Mouse (Mus musculus): ENCODE results near the gene Lix1l. TPM values are rescaled to one million over a fixed set of nuclear protein-coding genes. Genes with fewer than 3 reads are reported as not detected.

The Lix1l gene
- total RNA-seq, 2 experiments from 2014 or later, result 40.1 to 54.6 TPM

DNA sequence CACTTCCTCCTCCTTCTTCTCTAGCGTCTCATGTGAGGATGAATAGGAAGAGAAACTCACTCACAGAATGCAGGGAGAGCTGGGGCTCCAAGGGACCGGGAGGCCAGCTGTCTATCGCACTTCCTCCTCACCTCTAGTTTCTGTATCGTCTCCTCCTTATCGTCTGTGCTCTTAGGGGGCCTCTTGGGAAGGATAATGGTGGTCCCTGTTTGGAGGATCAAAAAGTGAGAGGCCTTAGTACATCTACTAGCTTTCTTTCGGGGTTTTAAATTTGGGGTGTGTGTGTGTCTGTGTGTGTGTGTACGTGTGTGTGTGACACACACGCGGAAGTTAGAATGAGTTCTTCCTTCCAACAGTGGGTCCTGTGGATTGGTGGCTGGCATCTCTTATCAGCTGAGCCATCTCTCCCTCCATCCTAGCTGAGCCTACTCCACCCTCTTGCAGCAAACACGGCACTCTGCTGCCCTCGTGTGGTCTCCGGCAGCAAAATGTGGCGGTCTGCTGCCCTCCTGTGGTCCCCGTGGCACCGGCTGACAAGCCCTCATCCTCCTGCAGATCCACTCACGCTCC, 21.0 kb upstream of the Lix1l start:
- DNase-seq, result peak; percentile 91 to 95
- intact Hi-C loops (cut with DNase I), result loop anchor here (1.0 to 2.0 kb wide), 3 partner anchors 29 to 59 kb away; no protein-coding TSS in a partner anchor

DNA sequence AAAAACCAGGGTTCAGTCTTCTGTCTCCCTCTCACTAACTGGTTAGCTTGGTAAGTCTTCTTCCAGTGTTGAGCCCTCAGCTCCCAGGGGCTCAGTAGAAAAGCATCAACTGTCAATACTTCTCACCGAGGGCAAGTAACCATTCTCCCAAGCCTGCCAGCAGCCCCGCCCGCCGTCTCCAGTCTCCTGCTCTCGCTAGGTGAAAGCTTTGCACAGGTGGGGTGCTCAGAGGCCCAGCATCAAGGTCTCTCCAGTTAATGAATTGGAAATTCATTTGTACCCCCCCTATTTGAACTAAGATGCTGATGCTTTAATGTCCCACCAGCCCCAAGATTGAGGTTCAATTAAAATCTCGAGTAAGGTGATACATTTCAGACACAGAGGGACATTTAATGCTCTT, 19.8 kb upstream of the Lix1l start:
- intact Hi-C loops (cut with DNase I), result loop anchor here (2.0 kb wide), 1 partner anchor 58 kb away; no protein-coding TSS in a partner anchor
- no peak for DNase-seq

GRCm38 (mm10) chr3:96581771-96582515, 19.0 kb upstream of the Lix1l start:
- no peak for DNase-seq
- intact Hi-C loops (cut with DNase I), result loop anchor here (2.0 kb wide), 1 partner anchor 57 kb away; no protein-coding TSS in a partner anchor

- intact Hi-C loops (cut with DNase I), result no loop called here
- no peak for DNase-seq
Measured at GRCm38 (mm10) chr3:96583386-96583785, 17.6 kb upstream of the Lix1l start.

- intact Hi-C loops (cut with DNase I), result no loop called here
- no peak for DNase-seq
Measured at GRCm38 (mm10) chr3:96590657-96591056, 10.3 kb upstream of the Lix1l start.

DNA sequence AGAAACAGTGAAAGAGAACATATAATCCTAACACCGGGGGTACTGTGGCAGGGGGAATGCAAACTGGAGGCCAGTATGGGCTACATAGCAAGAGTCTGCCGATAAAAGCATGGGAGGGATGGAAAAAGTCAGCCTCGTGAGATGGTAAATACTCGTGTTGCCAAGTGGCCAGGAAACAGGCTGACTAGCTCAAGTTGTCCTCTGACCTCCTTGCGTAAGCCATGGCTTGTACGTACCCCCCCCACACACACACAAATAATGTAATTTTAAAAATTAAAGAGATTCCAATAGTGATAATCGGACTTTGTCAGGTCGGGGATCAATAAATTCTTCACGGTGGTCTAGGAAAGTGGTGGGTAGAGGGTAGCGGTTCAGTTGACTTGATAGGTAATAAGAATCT, 7.6 kb upstream of the Lix1l start:
- DNase-seq, result peak in 1 of 2 experiments; percentile 50
- intact Hi-C loops (cut with DNase I), result no loop called here

GRCm38 (mm10) chr3:96593790-96594560, 7.0 kb upstream of the Lix1l start, which contains the start of gene Polr3gl:
Gene Polr3gl, minus strand, starts transcription at chr3:96594181.
- intact Hi-C loops (cut with DNase I), result no loop called here
- DNase-seq, result peak; percentile 96 to 97

DNA sequence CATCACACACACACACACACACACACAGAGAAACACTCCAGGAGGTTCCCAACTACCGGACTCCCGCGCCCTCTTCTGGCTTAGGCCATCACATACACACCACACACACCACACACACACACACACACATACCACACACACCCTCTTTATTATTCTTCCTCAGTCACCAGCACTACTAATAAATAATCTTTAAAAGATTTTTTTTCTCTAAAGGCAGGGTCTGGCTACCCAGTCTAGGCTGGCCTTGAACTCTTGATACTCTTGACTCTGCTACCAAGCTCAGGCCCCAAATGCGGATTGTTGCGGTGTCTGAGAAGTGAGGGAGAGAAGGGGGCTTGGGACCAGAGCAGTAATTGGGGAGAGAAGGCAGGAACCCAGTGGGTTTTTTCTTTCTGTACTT, 6.1 kb upstream of the Lix1l start:
- intact Hi-C loops (cut with DNase I), result no loop called here
- DNase-seq, result no peak

DNA sequence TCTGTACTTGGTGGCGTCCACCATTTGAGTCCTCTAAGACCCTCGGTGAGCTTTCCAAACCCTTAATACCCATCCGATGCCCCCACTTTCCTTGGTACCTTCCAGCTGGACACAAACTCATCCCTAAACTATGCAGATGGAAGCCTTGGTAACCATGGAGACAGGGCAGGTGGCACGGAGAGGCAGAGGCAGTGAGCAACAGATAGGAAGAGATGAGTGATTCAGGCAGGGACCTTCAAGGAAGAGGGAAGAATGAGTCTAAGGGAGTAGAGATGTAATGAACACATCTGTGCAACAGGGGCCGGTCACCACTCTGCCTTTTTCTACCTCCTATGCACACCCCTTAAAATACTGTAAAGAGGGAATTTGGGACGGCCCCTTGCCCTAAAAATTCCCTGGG, 5.3 kb upstream of the Lix1l start:
- no peak for DNase-seq
- intact Hi-C loops (cut with DNase I), result no loop called here

DNA sequence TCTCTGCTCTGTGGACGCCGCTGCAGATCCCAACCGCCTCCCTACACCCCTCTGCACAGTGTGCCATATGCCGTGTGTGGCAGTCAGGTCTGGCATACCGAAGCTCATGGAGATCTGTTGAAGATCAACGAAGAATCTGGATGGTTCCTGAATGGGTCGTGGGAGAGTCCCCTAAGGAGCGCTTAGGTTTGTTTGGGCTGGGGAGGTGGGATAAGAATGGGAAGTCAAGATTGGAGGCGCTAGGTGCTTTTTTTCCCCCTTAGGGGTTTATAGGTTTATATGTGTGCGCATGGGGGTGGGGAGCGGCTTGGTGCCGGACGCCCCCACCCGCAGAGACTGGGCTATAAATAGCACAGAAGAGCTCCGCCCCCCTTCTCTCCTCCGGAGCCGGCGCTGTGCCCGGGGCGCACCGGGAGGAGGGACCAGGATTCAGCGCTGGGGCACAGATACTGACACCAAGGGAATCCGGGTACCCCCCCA, 4.7 kb upstream of the Lix1l start, which contains the start of gene Ankrd34a:
TSS of gene Ankrd34a (plus strand) at position 409 of the 480 bp plus-strand sequence.
- peak; percentile 72 to 77 for DNase-seq
- intact Hi-C loops (cut with DNase I), result no loop called here

- intact Hi-C loops (cut with DNase I), result no loop called here
Measured at GRCm38 (mm10) chr3:96596855-96597254, 4.1 kb upstream of the Lix1l start.

DNA sequence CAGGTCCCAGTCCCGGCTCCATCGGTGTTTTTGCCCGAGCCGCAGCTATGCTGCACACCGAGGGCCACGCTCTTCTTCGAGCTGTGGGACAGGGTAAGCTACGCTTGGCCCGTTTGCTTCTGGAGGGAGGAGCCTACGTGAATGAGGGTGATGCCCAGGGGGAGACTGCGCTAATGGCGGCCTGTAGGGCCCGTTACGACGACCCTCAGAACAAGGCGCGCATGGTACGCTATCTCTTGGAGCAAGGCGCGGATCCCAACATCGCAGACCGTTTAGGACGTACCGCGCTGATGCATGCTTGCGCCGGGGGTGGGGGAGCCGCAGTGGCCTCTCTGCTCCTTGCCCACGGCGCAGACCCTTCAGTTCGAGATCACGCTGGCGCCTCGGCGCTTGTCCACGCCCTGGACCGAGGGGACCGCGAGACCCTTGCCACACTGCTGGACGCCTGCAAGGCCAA, 3.5 kb upstream of the Lix1l start:
- intact Hi-C loops (cut with DNase I), result no loop called here
- DNase-seq, result peak; percentile 49 to 54

More at GRCm38 (mm10) chr3:96596855-96597254, 4.1 kb upstream of the Lix1l start:
- peak in 1 of 2 experiments; percentile 16 for DNase-seq

GRCm38 (mm10) chr3:96598156-96599068, 2.5 kb upstream of the Lix1l start:
- peak; percentile 83 to 87 for DNase-seq
- intact Hi-C loops (cut with DNase I), result no loop called here

DNA sequence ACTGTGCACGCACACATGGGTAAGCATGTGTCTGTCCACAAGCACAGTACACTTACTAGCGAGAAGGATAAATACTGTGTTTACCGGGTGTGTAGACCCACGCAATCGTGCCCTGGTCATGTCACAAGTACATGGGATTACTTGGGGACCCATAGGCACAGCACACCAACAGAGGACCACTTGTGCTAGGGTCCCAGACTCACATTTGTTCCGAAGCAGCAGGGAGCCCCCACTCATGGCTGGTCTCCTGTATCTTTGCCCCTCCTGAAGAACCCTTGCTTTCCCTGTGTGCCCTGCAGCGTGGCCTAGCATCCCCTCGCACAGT, 1.9 kb upstream of the Lix1l start:
- intact Hi-C loops (cut with DNase I), result no loop called here
- DNase-seq, result peak in 1 of 2 experiments; percentile 11

DNA sequence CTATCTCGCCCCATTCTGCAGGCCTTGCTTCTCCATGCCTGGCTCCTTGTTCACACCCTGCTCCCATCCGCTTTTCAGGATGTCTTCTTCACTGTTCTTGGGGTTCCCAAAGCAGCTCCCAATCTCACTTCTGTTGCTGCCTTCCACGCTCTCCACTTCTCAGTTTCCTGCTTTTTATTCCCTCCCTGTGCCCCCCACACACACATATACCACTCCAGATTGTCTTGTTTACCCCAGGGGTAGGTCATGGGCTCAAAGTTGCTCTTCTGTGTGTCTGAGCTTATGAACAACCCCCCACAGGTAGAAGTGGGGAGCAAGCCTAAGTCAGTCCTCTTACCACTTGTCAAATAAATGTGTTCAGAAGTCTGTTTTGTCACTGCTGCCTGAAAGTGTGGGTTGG, 1.5 kb upstream of the Lix1l start:
- intact Hi-C loops (cut with DNase I), result no loop called here
- DNase-seq, result no peak

- peak; percentile 88 to 90 for DNase-seq
- intact Hi-C loops (cut with DNase I), result no loop called here
Measured at GRCm38 (mm10) chr3:96601251-96601787, 370 bp downstream of the Lix1l start.

- peak; percentile 68 to 74 for DNase-seq
- intact Hi-C loops (cut with DNase I), result loop anchor here (2.0 kb wide), 1 partner anchor 33 kb away; the partner anchor contains the start of genes Gm42957 and Pex11b
Measured at GRCm38 (mm10) chr3:96601941-96602703, 1.2 kb downstream of the Lix1l start.

DNA sequence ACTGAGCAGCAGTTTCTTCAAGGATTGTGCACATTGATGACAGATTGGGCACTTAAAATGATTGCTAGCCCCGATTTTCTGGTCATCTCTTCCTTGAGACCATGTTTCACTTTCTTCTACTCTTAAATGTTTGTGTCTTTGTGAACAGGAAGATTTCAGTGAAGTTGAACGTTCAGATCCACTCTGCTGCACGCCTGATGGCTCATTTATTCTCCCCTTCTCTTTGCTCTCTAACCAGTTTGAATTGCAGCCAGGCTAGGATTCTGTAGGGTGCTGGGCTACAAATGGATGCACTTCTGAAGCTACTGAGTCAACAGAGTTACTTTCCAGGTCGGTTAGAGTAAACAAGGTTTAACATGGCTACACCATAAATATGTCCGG, 1.7 kb downstream of the Lix1l start:
- no peak for DNase-seq
- intact Hi-C loops (cut with DNase I), result loop anchor here (2.0 kb wide), 1 partner anchor 32 kb away; the partner anchor contains the start of genes Gm42957 and Pex11b

DNA sequence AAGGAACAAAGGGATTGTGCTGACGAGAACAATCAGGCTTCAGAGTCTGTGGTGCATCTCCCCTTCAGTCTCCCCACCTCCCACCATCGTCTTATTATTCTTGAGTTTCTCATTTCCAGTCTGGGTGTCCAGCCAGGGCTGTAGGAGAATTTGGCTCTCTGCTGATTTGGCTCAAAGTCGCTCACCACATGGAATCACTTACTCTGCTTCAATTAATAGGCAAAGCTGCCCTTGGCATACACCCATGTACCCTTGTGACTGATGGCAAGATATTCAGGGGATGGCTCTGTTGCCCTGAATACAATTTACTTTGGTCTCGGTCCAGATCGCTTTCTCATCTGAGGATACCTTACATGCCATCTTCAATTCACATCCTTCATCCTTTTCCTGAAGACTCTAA, 2.4 kb downstream of the Lix1l start:
- intact Hi-C loops (cut with DNase I), result loop anchor here (2.0 kb wide), 1 partner anchor 31 kb away; the partner anchor contains the start of genes Gm42957 and Pex11b
- DNase-seq, result peak; percentile 46 to 53
